Mouse (Mus musculus) forebrain, embryonic 12.5 days (tissue): ENCODE measurements at regions not wholly inside any gene's neighbourhood (a gene's known extent, or its start where the extent isn't known, plus 50 kb on each side); places are given as distances from the start of the nearest gene placed in this dataset.

Experiments used
- ATAC-seq: fragments of 200-750 bp; cut with Nextera tagmentation; 2 replicates; pipeline ENCODE4 v1.8.0; 2017; ENCODE audit warnings: moderate TSS enrichment; ENCODE audit not compliant: low FRiP score
- H3K27ac ChIP-seq: fragments of 300-500 bp; sonication (generic); 2 replicates; pipeline ENCODE4 v1.5.1; 2016; ENCODE audit warnings: mild to moderate bottlenecking
- H3K27me3 ChIP-seq: fragments of 300-500 bp; sonication (generic); 2 replicates; pipeline ENCODE4 v1.6.1; 2016; ENCODE audit warnings: mild to moderate bottlenecking
- H3K36me3 ChIP-seq: fragments of 300-500 bp; sonication (generic); replicated peaks from 2 replicates; pipeline ENCODE4 v1.6.1; 2016; ENCODE audit warnings: mild to moderate bottlenecking
- H3K4me1 ChIP-seq: fragments of 300-500 bp; sonication (generic); 2 replicates; pipeline ENCODE4 v1.6.1; 2016
- H3K4me2 ChIP-seq: fragments of 300-500 bp; sonication (generic); 2 replicates; pipeline ENCODE4 v1.6.1; 2016; ENCODE audit warnings: mild to moderate bottlenecking, moderate library complexity
- H3K4me3 ChIP-seq: fragments of 300-500 bp; sonication (generic); replicated peaks from 2 replicates; pipeline ENCODE4 v1.5.1; 2016; ENCODE audit warnings: mild to moderate bottlenecking
- H3K9ac ChIP-seq: fragments of 300-500 bp; sonication (generic); 2 replicates; pipeline ENCODE4 v1.6.1; 2016; ENCODE audit warnings: mild to moderate bottlenecking
- H3K9me3 ChIP-seq: fragments of 300-500 bp; sonication (generic); 2 replicates; pipeline ENCODE4 v1.6.1; 2016
- WGBS: fragments of 180-500 bp; shearing (Covaris S2); methylation state at CpG from one replicate; pipeline ENCODE4 v1.1.7; 2016; 5-methylcytosine and 5-hydroxymethylcytosine counted together

- H3K27ac ChIP-seq: no peak overlapping the region
- no peak overlapping the region for H3K4me3 ChIP-seq
- H3K27me3 ChIP-seq: no peaks in the 10 kb centered on the region
- whole genome bisulfite sequencing: 83% methylated on average over 6 of the region's 6 CpGs
- no peaks in the 10 kb centered on the region for H3K36me3 ChIP-seq
- no peak for ATAC-seq
- H3K9me3 ChIP-seq: no peaks in the 10 kb centered on the region
- H3K4me1 ChIP-seq: no peaks in the 10 kb centered on the region
- no peak overlapping the region for H3K4me2 ChIP-seq
- H3K9ac ChIP-seq: no peak overlapping the region
These were observed 247.6 kb downstream of the Cxcl12 start for GRCm38 (mm10) chr6:117415901-117416300.

GRCm38 (mm10) chr6:117416461-117416860 is 248.1 kb downstream of the Cxcl12 start:
- no peak overlapping the region for H3K9ac ChIP-seq
- ATAC-seq: no peak
- H3K36me3 ChIP-seq: no peaks in the 10 kb centered on the region
- no peak overlapping the region for H3K4me3 ChIP-seq
- 67% methylated on average over 5 of the region's 5 CpGs for WGBS
- H3K4me2 ChIP-seq: no peak overlapping the region
- H3K4me1 ChIP-seq: no peaks in the 10 kb centered on the region
- no peak overlapping the region for H3K27ac ChIP-seq
- H3K9me3 ChIP-seq: no peaks in the 10 kb centered on the region
- H3K27me3 ChIP-seq: no peaks in the 10 kb centered on the region

- Histone ChIP-seq H3K36me3 (no peaks in the 10 kb centered on the region), H3K4me1 (peaks cover 3% of the 10 kb centered on the region; the same call in 1 of the 2 replicates), H3K27me3 (no peaks in the 10 kb centered on the region), H3K27ac (no peak overlapping the region), H3K9me3 (no peaks in the 10 kb centered on the region), H3K4me2 (no peak overlapping the region), H3K9ac (no peak overlapping the region), H3K4me3 (no peak overlapping the region)
- 85% methylated on average over 10 of the region's 10 CpGs for WGBS
- no peak for ATAC-seq
These were observed 254.7 kb downstream of the Cxcl12 start for GRCm38 (mm10) chr6:117422846-117423573.

GRCm38 (mm10) chr6:117426363-117426762 is 258.0 kb downstream of the Cxcl12 start:
- 93% methylated on average over 5 of the region's 5 CpGs for WGBS
- no peaks in the 10 kb centered on the region for H3K27me3 ChIP-seq

GRCm38 (mm10) chr6:117427351-117428142 is 259.2 kb downstream of the Cxcl12 start:
- Histone ChIP-seq H3K4me2 (no peak overlapping the region), H3K4me1 (peaks cover 3% of the 10 kb centered on the region; the same call in 1 of the 2 replicates), H3K9ac (no peak overlapping the region), H3K27me3 (no peaks in the 10 kb centered on the region), H3K4me3 (no peak overlapping the region), H3K27ac (no peak overlapping the region), H3K9me3 (no peaks in the 10 kb centered on the region), H3K36me3 (no peaks in the 10 kb centered on the region)
- WGBS: 56% methylated on average over 12 of the region's 12 CpGs
- no peak for ATAC-seq

More at GRCm38 (mm10) chr6:117426363-117426762, 258.0 kb downstream of the Cxcl12 start:
- H3K27ac ChIP-seq: no peak overlapping the region
- no peaks in the 10 kb centered on the region for H3K9me3 ChIP-seq
- ATAC-seq: no peak
- no peak overlapping the region for H3K4me2 ChIP-seq
- peaks cover 3% of the 10 kb centered on the region; the same call in 1 of the 2 replicates for H3K4me1 ChIP-seq
- no peak overlapping the region for H3K4me3 ChIP-seq
- no peak overlapping the region for H3K9ac ChIP-seq
- H3K36me3 ChIP-seq: no peaks in the 10 kb centered on the region

- Histone ChIP-seq H3K9ac (no peak overlapping the region), H3K4me1 (peaks cover 3% of the 10 kb centered on the region; the same call in 1 of the 2 replicates), H3K36me3 (no peaks in the 10 kb centered on the region), H3K4me2 (no peak overlapping the region), H3K27me3 (no peaks in the 10 kb centered on the region), H3K4me3 (no peak overlapping the region), H3K27ac (no peak overlapping the region), H3K9me3 (no peaks in the 10 kb centered on the region)
- no peak for ATAC-seq
- 70% methylated on average over 11 of the region's 11 CpGs for WGBS
These were observed 260.1 kb downstream of the Cxcl12 start for GRCm38 (mm10) chr6:117428441-117428840.

- Histone ChIP-seq H3K27me3 (no peaks in the 10 kb centered on the region), H3K4me3 (no peak overlapping the region), H3K4me1 (peaks cover 3% of the 10 kb centered on the region; the same call in 1 of the 2 replicates), H3K27ac (no peak overlapping the region), H3K4me2 (no peak overlapping the region), H3K9ac (no peak overlapping the region), H3K36me3 (no peaks in the 10 kb centered on the region), H3K9me3 (no peaks in the 10 kb centered on the region)
- no peak for ATAC-seq
- WGBS: 84% methylated on average over 15 of the region's 15 CpGs
These were observed 262.8 kb downstream of the Cxcl12 start for GRCm38 (mm10) chr6:117430876-117431781.

- Histone ChIP-seq H3K27me3 (no peaks in the 10 kb centered on the region), H3K4me2 (no peak overlapping the region), H3K27ac (no peak overlapping the region), H3K4me3 (no peak overlapping the region), H3K4me1 (no peaks in the 10 kb centered on the region), H3K9me3 (no peaks in the 10 kb centered on the region), H3K36me3 (no peaks in the 10 kb centered on the region), H3K9ac (no peak overlapping the region)
- no peak for ATAC-seq
- 85% methylated on average over 3 of the region's 3 CpGs for WGBS
These were observed 268.5 kb downstream of the Cxcl12 start for GRCm38 (mm10) chr6:117436851-117437250.

GRCm38 (mm10) chr6:117437411-117438101 is 269.2 kb downstream of the Cxcl12 start:
- Histone ChIP-seq H3K9ac (no peak overlapping the region), H3K4me1 (no peaks in the 10 kb centered on the region), H3K27ac (no peak overlapping the region), H3K9me3 (no peaks in the 10 kb centered on the region), H3K4me2 (no peak overlapping the region), H3K4me3 (no peak overlapping the region), H3K27me3 (no peaks in the 10 kb centered on the region), H3K36me3 (no peaks in the 10 kb centered on the region)
- ATAC-seq: no peak
- 72% methylated on average over 10 of the region's 10 CpGs for WGBS

- ATAC-seq: no peak
- Histone ChIP-seq H3K27ac (no peak overlapping the region), H3K27me3 (no peaks in the 10 kb centered on the region), H3K9me3 (no peaks in the 10 kb centered on the region), H3K4me1 (no peaks in the 10 kb centered on the region), H3K36me3 (no peaks in the 10 kb centered on the region), H3K4me3 (no peak overlapping the region), H3K4me2 (no peak overlapping the region), H3K9ac (no peak overlapping the region)
- 83% methylated on average over 3 of the region's 3 CpGs for WGBS
These were observed 280.3 kb downstream of the Cxcl12 start for GRCm38 (mm10) chr6:117448652-117449051.

- no peak overlapping the region for H3K9ac ChIP-seq
- no peak for ATAC-seq
- no peak overlapping the region for H3K27ac ChIP-seq
- H3K4me3 ChIP-seq: no peak overlapping the region
- no peaks in the 10 kb centered on the region for H3K9me3 ChIP-seq
- H3K4me1 ChIP-seq: no peaks in the 10 kb centered on the region
- H3K36me3 ChIP-seq: no peaks in the 10 kb centered on the region
- no peak overlapping the region for H3K4me2 ChIP-seq
- 87% methylated on average over 5 of the region's 5 CpGs for WGBS
- H3K27me3 ChIP-seq: no peaks in the 10 kb centered on the region
These were observed 282.7 kb downstream of the Cxcl12 start for GRCm38 (mm10) chr6:117451001-117451400.
